ENCODE assay signal across 30 mouse cellular contexts in genomic region chr5:67685906-67686305, GRCm38 (mm10).
"Had no signal": no experiment of that assay in that cellular context is flagged by ENCODE, and none has a peak within 500 bp of the region (broad histone marks: within the 10 kb centered on the region; RNA-seq: fewer than 3 reads in every experiment).

No protein-coding gene starts in this region.

- H3K4me3 ChIP-seq: heart, embryonic 12.5 days; heart, embryonic 13.5 days; heart, embryonic 15.5 days; hindbrain, embryonic 10.5 days; hindbrain, embryonic 12.5 days; hindbrain, embryonic 13.5 days; hindbrain, embryonic 15.5 days; intestine, embryonic 15.5 days; kidney, embryonic 15.5 days; layer of hippocampus, adult 2 months; left cerebral cortex, adult 2 months had no signal

- DNase-seq: heart, postnatal 10 days; heart, postnatal 14 days; heart, postnatal 36 days; heart, postnatal 4 days; kidney, adult 11 months; kidney, adult 18-20 months; kidney, adult 2 months; kidney, adult 8-10 months; kidney, adult 9 months; kidney, postnatal 10 days; kidney, postnatal 14 days; kidney, postnatal 25 days; kidney, postnatal 36 days; kidney, postnatal 4 days; layer of hippocampus, adult 9-11 months; layer of hippocampus, postnatal 36 days had no signal

- H3K27ac ChIP-seq: heart, embryonic 13.5 days; heart, embryonic 15.5 days; hindbrain, embryonic 10.5 days; hindbrain, embryonic 12.5 days; hindbrain, embryonic 13.5 days; hindbrain, embryonic 14.5 days; hindbrain, embryonic 15.5 days; hindbrain, postnatal 0 days; intestine, embryonic 15.5 days; kidney, embryonic 15.5 days; kidney, postnatal 0 days; layer of hippocampus, adult 2 months; left cerebral cortex, adult 2 months had no signal

- H3K36me3 ChIP-seq: heart, embryonic 12.5 days; heart, embryonic 13.5 days; heart, embryonic 15.5 days; hindbrain, embryonic 15.5 days; intestine, embryonic 15.5 days; kidney, embryonic 15.5 days had no signal

- H3K27me3 ChIP-seq: heart, embryonic 13.5 days; heart, embryonic 15.5 days; hindbrain, embryonic 12.5 days; hindbrain, embryonic 13.5 days; hindbrain, embryonic 15.5 days; intestine, embryonic 15.5 days; kidney, embryonic 15.5 days had no signal

- H3K9me3 ChIP-seq: heart, embryonic 12.5 days; heart, embryonic 13.5 days; heart, embryonic 15.5 days; hindbrain, embryonic 10.5 days; hindbrain, embryonic 12.5 days; hindbrain, embryonic 13.5 days; hindbrain, embryonic 15.5 days; intestine, embryonic 15.5 days; kidney, embryonic 15.5 days had no signal

- H3K4me1 ChIP-seq: heart, embryonic 15.5 days; hindbrain, embryonic 10.5 days; hindbrain, embryonic 13.5 days; hindbrain, embryonic 15.5 days; intestine, embryonic 15.5 days had no signal
